In genomic region chr14:45615776-45616175, GRCm38 (mm10) we compare ENCODE assay signal across 22 mouse cellular contexts.
"Had no signal": no experiment of that assay in that cellular context is flagged by ENCODE, and none has a peak within 500 bp of the region (broad histone marks: within the 10 kb centered on the region; RNA-seq: fewer than 3 reads in every experiment).

No protein-coding gene starts in this region.

- H3K4me2 ChIP-seq: limb, embryonic 13.5 days; liver, embryonic 13.5 days; lung, embryonic 14.5 days; midbrain, embryonic 12.5 days; midbrain, embryonic 15.5 days; neural tube, embryonic 12.5 days; neural tube, embryonic 15.5 days had no signal

- ATAC-seq: lung, postnatal 0 days; midbrain, embryonic 15.5 days had no signal

- H3K27ac ChIP-seq: kidney, postnatal 0 days; layer of hippocampus, adult 2 months; limb, embryonic 10.5 days; limb, embryonic 13.5 days; liver, embryonic 13.5 days; macrophage; midbrain, embryonic 12.5 days; midbrain, embryonic 15.5 days; neural tube, embryonic 12.5 days; neural tube, embryonic 15.5 days; stomach, postnatal 0 days had no signal

- H3K4me3 ChIP-seq: layer of hippocampus, adult 2 months; limb, embryonic 10.5 days; limb, embryonic 13.5 days; liver, embryonic 13.5 days; midbrain, embryonic 12.5 days; midbrain, embryonic 15.5 days; neural tube, embryonic 12.5 days; neural tube, embryonic 15.5 days had no signal

- H3K9ac ChIP-seq: limb, embryonic 13.5 days; liver, embryonic 13.5 days; lung, embryonic 14.5 days; midbrain, embryonic 12.5 days; midbrain, embryonic 15.5 days; neural tube, embryonic 12.5 days; neural tube, embryonic 15.5 days had no signal

- H3K9me3 ChIP-seq: limb, embryonic 10.5 days; limb, embryonic 13.5 days; liver, embryonic 13.5 days; midbrain, embryonic 12.5 days; midbrain, embryonic 15.5 days; neural tube, embryonic 12.5 days; neural tube, embryonic 15.5 days had no signal

- H3K4me1 ChIP-seq: midbrain, embryonic 12.5 days; neural tube, embryonic 12.5 days; neural tube, embryonic 15.5 days had no signal

- DNase-seq: kidney, postnatal 25 days; layer of hippocampus, adult 9-11 months; liver; liver, embryonic 13.5 days; lung, embryonic 14.5 days; right cerebral cortex, adult 18-20 months; right cerebral cortex, postnatal 14 days; right cerebral cortex, postnatal 4 days; thymus, adult 2 months; thymus, postnatal 14 days; thymus, postnatal 4 days had no signal

- H3K27me3 ChIP-seq: limb, embryonic 13.5 days; liver, embryonic 13.5 days; midbrain, embryonic 12.5 days; midbrain, embryonic 15.5 days; neural tube, embryonic 12.5 days; neural tube, embryonic 15.5 days had no signal
